ENCODE assay signal across 24 mouse cellular contexts in genomic region chr6:148006118-148006837, GRCm38 (mm10). TPM values are rescaled to one million over a fixed set of nuclear protein-coding genes. Genes with fewer than 3 reads are reported as not detected.
DNase-seq lines count a peak whose midpoint lies in the region; ATAC-seq and TF ChIP-seq lines count a peak whose summit lies in the region.
"Had no signal": no experiment of that assay in that cellular context is flagged by ENCODE, and none has a peak within 500 bp of the region (broad histone marks: within the 10 kb centered on the region; RNA-seq: fewer than 3 reads in every experiment).

No protein-coding gene starts in this region.

- peak; percentile 20; the same call in 1 of the 2 replicates for TF ChIP-seq CTCF in liver, adult 2 months (IDR thresholded peaks at IDR 0.05; ENCODE audit: low read depth, low read length)
- no peak for TF ChIP-seq CTCF in liver, postnatal 0 days (IDR thresholded peaks at IDR 0.05; ENCODE audit: low read depth)
- TF ChIP-seq CTCF in C2C12 (IDR thresholded peaks at IDR 0.05; ENCODE audit: control insufficient read depth, insufficient read depth, insufficient read length), result peak; percentile 1

- H3K9ac ChIP-seq in liver, adult 2 months (ENCODE audit: low read depth, low read length), result no peak overlapping the region
- no peak overlapping the region for H3K9ac ChIP-seq in liver, postnatal 0 days (replicated peaks)
- H3K9ac ChIP-seq: embryonic facial prominence, embryonic 15.5 days; hindbrain, embryonic 15.5 days; limb, embryonic 13.5 days; liver, embryonic 15.5 days; midbrain, embryonic 15.5 days; neural tube, embryonic 12.5 days had no signal

- H3K36me3 ChIP-seq in liver, adult 2 months (ENCODE audit: control insufficient read depth, insufficient read depth, low read length), result no peaks in the 10 kb centered on the region
- no peaks in the 10 kb centered on the region for H3K36me3 ChIP-seq in liver, postnatal 0 days (replicated peaks; ENCODE audit: insufficient read depth, low read length)
- no peaks in the 10 kb centered on the region for H3K36me3 ChIP-seq in C2C12 (ENCODE audit: control insufficient read depth, insufficient read depth)
- H3K36me3 ChIP-seq: embryonic facial prominence, embryonic 15.5 days; heart, embryonic 10.5 days; hindbrain, embryonic 15.5 days; limb, embryonic 13.5 days; liver, embryonic 15.5 days; midbrain, embryonic 15.5 days; neural tube, embryonic 12.5 days had no signal

- TF ChIP-seq POLR2A in liver, adult 2 months (IDR thresholded peaks at IDR 0.05; ENCODE audit: extremely low read depth, insufficient read depth, low read length), result no peak

- no peak overlapping the region for H3ac ChIP-seq in C2C12 (ENCODE audit: control insufficient read depth, insufficient read length, low read depth)

- no peak for ATAC-seq in liver, postnatal 0 days
- ATAC-seq: forebrain, embryonic 14.5 days; midbrain, embryonic 15.5 days had no signal

- H3K4me2 ChIP-seq in liver, postnatal 0 days (ENCODE audit: low read depth, low read length), result no peak overlapping the region
- H3K4me2 ChIP-seq: embryonic facial prominence, embryonic 15.5 days; hindbrain, embryonic 15.5 days; limb, embryonic 13.5 days; liver, embryonic 15.5 days; midbrain, embryonic 15.5 days; neural tube, embryonic 12.5 days had no signal

- H3K9me3 ChIP-seq in liver, postnatal 0 days (ENCODE audit: low read length), result no peaks in the 10 kb centered on the region
- H3K9me3 ChIP-seq: embryonic facial prominence, embryonic 15.5 days; heart, embryonic 10.5 days; hindbrain, embryonic 15.5 days; limb, embryonic 13.5 days; liver, embryonic 15.5 days; midbrain, embryonic 15.5 days; neural tube, embryonic 12.5 days had no signal

- DNase-seq in liver, adult 2 months (ENCODE audit: extremely low read depth, low read depth, low spot score), result no peak
- no peak for DNase-seq in liver, postnatal 0 days
- peak; percentile 20 for DNase-seq in ES-CJ7 (ENCODE audit: low read depth, low spot score)
- DNase-seq in lung, postnatal 10 days, result peak; percentile 45
- DNase-seq in adrenal gland, adult 18-20 months (ENCODE audit: low spot score in 2 of 2), result no peak
- DNase-seq in cerebellum, adult 18-20 months, result no peak
- DNase-seq in right cerebral cortex, postnatal 36 days (ENCODE audit: low spot score in 2 of 2), result no peak
- DNase-seq: adrenal gland, postnatal 10 days; cerebellum, adult 9-10 months; gastrocnemius, postnatal 10 days; heart, postnatal 4 days; kidney, adult 9 months; kidney, postnatal 14 days; layer of hippocampus, postnatal 36 days; right cerebral cortex, postnatal 25 days had no signal

- H3K27ac ChIP-seq in liver, adult 2 months (replicated peaks; ENCODE audit: insufficient read depth, low read depth, low read length), result no peak overlapping the region
- H3K27ac ChIP-seq in liver, postnatal 0 days (ENCODE audit: low read depth), result no peak overlapping the region
- H3K27ac ChIP-seq: embryonic facial prominence, embryonic 15.5 days; heart, embryonic 10.5 days; hindbrain, embryonic 15.5 days; limb, embryonic 13.5 days; liver, embryonic 15.5 days; midbrain, embryonic 15.5 days; neural tube, embryonic 12.5 days had no signal

- no peaks in the 10 kb centered on the region for H3K27me3 ChIP-seq in liver, adult 2 months (ENCODE audit: control insufficient read depth, insufficient read depth, low read length)
- no peaks in the 10 kb centered on the region for H3K27me3 ChIP-seq in liver, postnatal 0 days (ENCODE audit: insufficient read depth, low read length)
- H3K27me3 ChIP-seq in C2C12 (ENCODE audit: control insufficient read depth, insufficient read depth, insufficient read length), result no peaks in the 10 kb centered on the region
- H3K27me3 ChIP-seq: embryonic facial prominence, embryonic 15.5 days; hindbrain, embryonic 15.5 days; limb, embryonic 13.5 days; liver, embryonic 15.5 days; midbrain, embryonic 15.5 days; neural tube, embryonic 12.5 days had no signal

- H3K79me3 ChIP-seq in C2C12 (ENCODE audit: low read depth), result no peaks in the 10 kb centered on the region

- H3K79me2 ChIP-seq in liver, adult 2 months (ENCODE audit: control insufficient read depth, insufficient read depth, low read length), result no peaks in the 10 kb centered on the region
- H3K79me2 ChIP-seq in C2C12 (ENCODE audit: control insufficient read depth, insufficient read depth), result no peaks in the 10 kb centered on the region

- no peaks in the 10 kb centered on the region for H3K4me1 ChIP-seq in liver, adult 2 months (ENCODE audit: control insufficient read depth, insufficient read depth, low read length)
- H3K4me1 ChIP-seq in liver, postnatal 0 days (ENCODE audit: insufficient read depth), result no peaks in the 10 kb centered on the region
- H3K4me1 ChIP-seq: embryonic facial prominence, embryonic 15.5 days; heart, embryonic 10.5 days; hindbrain, embryonic 15.5 days; limb, embryonic 13.5 days; liver, embryonic 15.5 days; midbrain, embryonic 15.5 days; neural tube, embryonic 12.5 days had no signal

- no peak overlapping the region for H3K4me3 ChIP-seq in liver, adult 2 months (ENCODE audit: insufficient read depth, low read depth, low read length)
- no peak overlapping the region for H3K4me3 ChIP-seq in liver, postnatal 0 days (ENCODE audit: low read depth, low read length)
- H3K4me3 ChIP-seq in C2C12 (ENCODE audit: insufficient read depth, poor library complexity, severe bottlenecking), result no peak overlapping the region
- H3K4me3 ChIP-seq: embryonic facial prominence, embryonic 15.5 days; heart, embryonic 10.5 days; hindbrain, embryonic 15.5 days; limb, embryonic 13.5 days; liver, embryonic 15.5 days; midbrain, embryonic 15.5 days; neural tube, embryonic 12.5 days had no signal

- TF ChIP-seq EP300 in liver, postnatal 0 days (IDR thresholded peaks at IDR 0.05; ENCODE audit: low read depth), result no peak

- 72% methylated on average over 11 of the region's 11 CpGs for WGBS in liver, adult 2 months
- 65% methylated on average over 11 of the region's 11 CpGs for WGBS in liver, postnatal 0 days (ENCODE audit: insufficient replicate concordance)

TF ChIP-seq in C2C12, 6 proteins besides CTCF, POLR2A, EP300 and RAD21:
- TF ChIP-seq USF1 (IDR thresholded peaks at IDR 0.05; ENCODE audit: low read depth) (no peak), MAX (IDR thresholded peaks at IDR 0.05) (no peak), MYOG (IDR thresholded peaks at IDR 0.05; ENCODE audit: control insufficient read depth, extremely low read depth, insufficient read length) (no peak), FOSL1 (IDR thresholded peaks at IDR 0.05; ENCODE audit: insufficient read depth, low read length, poor library complexity, severe bottlenecking) (no peak), CEBPB (IDR thresholded peaks at IDR 0.05; ENCODE audit: low read depth) (no peak), MYOD1 (IDR thresholded peaks at IDR 0.05; ENCODE audit: control insufficient read depth, insufficient read length, low read depth) (no peak)

RNA-seq across cellular contexts. Expression of gene Far2, which starts 40.8 kb away (rescaled TPM):
- not detected in 2 replicates for total RNA-seq in liver, adult 2 months (2014; rRNA removed)
- polyA plus RNA-seq in liver, adult 2 months (2012; rRNA removed), result 0.02 TPM in 2 replicates
- polyA plus RNA-seq in liver, postnatal 0 days (2015; fragmentation: Nextera tagmentation; extraction: Ambion mirVana), result 1.1 and 1.2 TPM in 2 replicates
- 0.11 TPM for polyA plus RNA-seq in C2C12 (2012; fragmentation: generic; extraction: Trizol)
- 1 to 10 TPM; 1.3 to 2.1 TPM for total RNA-seq in adrenal gland, adult 18-20 months (2021)
- total RNA-seq: heart, postnatal 4 days had no signal

Comparison
In these comparisons a context has a peak if more than half of its experiments do, and no peak if none do; other contexts are left out.
1. DNase-seq: peak in ES-CJ7 (single experiment) and lung, postnatal 10 days (single experiment); none in liver, adult 2 months (single experiment), liver, postnatal 0 days (single experiment), adrenal gland, adult 18-20 months (0 of 2), cerebellum, adult 18-20 months (0 of 2) and right cerebral cortex, postnatal 36 days (0 of 2).